Mouse (Mus musculus): ENCODE data around the gene Cdca3.

Cdca3 gene

DNA sequence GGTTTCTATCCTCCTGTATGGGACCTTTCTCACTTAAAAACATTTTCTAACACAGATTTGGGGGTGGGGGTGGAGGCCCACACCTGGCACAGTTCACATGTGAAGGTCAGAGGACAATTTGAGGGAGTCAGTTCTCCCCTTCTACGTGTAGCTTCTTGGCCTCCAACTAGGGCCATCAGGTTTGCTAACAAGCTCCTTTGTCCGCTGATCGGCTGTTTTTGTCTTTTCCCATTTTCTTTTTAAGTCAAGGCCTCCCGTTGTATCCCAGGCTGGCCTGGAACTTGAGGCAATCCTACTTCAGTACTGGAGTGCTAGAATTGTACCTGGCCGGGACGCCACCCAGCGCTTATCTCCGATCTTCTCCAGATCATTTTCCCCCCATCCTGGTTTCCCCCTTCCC lies 2.3 kb downstream of the Cdca3 start:
- no peak for DNase-seq (ENCODE audit: low read depth, low spot score)

DNA sequence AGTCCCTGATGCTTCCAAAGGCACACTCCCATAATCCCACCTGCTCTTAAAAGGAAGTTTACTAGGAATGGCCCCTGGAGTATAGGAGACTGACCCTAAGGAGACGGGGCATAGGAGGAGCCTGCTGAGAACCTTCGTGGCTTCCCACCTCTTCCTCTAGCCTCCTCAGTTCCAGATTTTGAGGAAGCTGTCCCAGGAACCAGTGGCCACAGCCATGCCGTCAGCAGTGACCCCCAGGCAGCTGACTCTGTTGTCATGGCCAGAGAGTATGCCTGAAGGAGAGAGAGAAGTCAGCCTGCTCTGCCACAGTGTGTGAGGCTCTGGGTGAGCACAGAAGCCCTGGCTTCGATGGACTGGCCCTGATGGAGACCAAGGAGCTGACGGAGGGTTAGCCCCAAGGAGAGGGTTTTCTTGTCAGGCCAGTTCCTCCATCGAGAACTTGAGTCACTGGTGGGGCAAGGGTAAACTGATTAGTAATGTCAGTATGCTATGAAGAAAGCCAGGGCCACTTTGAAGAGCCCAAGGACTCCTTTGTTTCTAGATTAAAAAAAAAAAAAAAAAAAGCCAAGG lies 5.2 kb downstream of the Cdca3 start:
- no peak for DNase-seq (ENCODE audit: low read depth, low spot score)

DNA sequence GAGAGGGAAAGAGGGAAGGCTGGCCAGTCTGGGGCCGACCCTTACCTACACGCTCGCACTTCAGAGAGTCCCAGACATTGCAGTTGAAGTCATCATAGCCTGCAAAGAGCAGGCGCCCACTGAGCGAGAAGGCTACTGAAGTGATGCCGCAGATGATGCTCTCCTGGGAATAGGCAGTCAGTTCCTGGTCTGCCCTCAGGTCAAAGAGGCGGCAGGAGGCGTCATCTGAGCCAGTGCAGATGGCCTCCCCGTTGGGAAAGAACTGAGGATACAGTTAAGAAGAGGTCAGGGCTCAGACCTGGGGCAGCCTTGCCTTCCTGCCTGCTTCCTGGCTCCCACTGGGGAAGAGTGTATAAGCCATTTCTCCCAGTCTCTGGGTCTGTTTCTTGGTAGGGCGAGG lies 6.2 kb downstream of the Cdca3 start:
- DNase-seq (ENCODE audit: low read depth, low spot score), result no peak

DNA sequence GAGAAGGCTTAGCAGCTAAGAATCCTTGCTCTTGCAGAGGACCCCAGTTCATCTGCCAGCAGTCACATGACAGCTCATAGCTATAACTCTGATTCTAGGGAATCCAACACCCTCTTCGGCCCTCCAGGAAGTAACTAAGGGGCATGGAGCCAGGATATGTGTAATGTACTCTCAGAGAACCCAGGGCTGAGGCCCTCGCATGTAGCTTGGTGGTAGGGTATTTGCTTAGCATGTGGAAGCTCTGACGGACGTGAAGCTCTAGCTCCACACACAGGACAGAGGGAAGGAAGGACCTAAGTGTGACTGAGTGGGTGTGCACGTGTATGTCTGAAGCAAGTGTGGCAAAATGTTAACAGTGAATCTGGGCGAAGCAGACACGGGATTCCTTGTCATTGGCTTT lies 7.1 kb downstream of the Cdca3 start:
- no peak for DNase-seq (ENCODE audit: low read depth, low spot score)

DNA sequence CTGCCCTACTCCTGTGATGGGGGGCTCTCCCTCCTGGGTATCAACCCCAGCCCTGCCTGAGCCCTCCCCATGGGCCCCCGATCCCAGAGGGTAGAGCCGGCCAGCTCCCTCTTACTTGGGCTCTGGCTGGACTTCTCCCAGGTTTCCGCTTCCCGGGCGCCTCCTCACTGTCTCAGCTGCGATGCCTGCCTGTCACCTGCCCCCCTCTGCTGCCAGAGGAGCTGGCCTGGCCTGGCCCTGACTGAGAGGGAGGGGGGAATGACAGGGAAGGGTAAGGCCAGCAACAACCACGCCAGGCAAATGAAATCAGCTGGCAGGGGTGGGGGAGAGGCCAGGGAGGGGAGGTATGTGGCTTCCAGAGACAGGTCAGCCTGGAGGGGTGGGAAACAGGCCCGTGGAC lies 10.5 kb downstream of the Cdca3 start:
- no peak for DNase-seq (ENCODE audit: low read depth, low spot score)

DNA sequence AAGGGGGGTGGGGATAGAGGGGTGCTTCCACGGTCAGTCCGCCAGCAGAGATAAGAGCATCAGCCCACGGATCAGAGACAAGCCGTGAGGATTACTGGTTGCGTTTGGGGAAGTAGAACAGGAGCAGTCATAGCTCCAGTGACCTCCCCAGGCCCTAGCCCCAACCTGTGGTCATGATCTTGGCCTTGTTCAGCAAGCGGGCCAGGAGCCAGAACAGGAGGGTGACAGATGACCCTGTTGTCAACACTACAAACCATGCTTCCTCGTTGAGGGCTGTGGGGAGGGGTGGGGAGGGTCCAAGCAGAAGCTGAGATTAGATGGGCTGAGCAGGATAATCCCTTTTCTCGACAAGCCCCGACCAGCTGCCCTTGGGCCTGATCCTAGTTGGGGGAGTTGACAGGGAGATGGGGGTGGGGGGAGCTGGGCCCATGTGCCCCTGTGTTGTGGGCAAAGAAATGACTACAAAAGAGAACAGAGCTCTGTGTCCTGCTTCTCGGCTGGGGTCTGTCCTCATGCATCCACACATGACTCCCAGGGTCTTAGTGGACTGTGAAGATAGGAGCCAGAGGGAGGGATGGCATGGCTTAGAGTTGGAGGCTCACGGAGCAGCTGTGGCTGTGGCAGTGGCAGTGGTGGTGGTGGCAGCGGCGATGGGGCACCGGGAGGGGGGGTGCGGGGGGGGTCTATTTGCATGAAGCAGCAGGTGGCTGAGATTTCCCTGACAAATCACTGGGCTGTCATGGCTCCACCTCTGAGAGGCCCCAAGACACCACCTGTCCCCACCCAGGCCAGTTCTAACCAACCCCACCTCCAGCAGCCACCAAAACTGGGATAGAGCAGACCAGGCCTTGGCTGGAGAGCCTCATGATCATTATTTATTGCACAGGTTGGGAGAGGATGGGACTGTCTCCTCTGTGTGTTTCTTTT lies 11.2 kb downstream of the Cdca3 start, which contains the start of gene Gnb3:
Gene Gnb3, minus strand, starts transcription at position 35 of the 927 bp plus-strand sequence.
- no peak for DNase-seq (ENCODE audit: low read depth, low spot score)

DNA sequence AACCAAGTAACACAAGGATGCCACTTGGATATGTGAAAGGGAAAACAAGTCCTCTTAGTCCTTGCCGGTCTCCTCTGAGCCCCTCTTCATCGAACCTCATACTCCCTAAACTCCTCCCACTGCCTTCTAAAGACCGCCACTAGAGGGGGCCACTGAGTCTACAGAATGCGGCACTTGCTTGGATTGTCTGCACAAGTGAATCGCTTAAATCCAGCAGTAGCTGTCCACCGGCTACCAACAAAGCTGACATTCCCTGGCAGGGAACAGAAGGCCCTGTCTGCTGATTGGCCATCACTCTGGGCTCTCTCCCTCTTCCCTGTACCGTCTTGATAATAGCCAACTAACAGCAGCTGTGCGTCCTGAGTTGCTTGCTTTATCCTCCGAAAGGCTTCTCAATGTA lies 18.0 kb downstream of the Cdca3 start:
- peak; percentile 87 for DNase-seq (ENCODE audit: low read depth, low spot score)

DNA sequence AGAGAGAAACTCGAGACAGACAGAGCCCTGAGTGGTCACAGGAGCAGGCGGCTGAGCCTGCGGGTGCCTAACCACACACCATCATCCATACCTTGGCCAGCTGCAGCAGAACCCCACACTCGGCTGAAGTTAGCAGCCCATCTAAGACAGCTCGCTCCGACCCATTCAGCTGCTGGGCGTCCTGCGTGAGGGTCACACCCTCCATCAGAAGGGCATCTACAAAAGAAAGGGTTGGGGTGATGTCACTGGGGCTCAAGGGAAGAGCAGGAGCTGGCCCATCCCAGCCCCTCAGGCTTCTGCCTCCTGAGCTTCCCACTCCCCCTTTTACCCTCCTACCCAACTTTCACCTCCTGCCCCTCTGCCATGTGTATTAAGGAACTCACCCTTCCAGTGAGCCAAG lies 21.2 kb downstream of the Cdca3 start:
- DNase-seq (ENCODE audit: low read depth, low spot score), result no peak

DNA sequence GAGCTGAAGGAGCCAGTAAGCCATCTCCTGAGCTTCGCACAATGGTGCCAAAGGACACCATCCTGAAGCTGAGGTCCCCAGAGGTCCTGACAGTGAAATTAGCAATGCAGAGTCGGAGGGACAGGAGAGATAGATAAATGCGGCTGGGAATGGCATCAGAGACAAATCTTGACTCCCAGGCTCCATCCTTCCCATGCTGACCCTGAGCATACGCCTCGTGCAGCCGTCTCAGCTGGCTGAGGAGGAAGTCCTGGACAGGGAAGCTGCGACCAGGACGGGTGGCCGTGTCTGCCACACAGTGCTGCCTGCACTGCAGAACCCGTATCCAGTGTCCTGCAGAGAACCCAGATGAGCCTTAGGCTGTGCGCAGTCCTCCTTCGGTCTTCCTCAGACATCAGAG lies 25.3 kb downstream of the Cdca3 start:
- DNase-seq (ENCODE audit: low read depth, low spot score), result no peak

DNA sequence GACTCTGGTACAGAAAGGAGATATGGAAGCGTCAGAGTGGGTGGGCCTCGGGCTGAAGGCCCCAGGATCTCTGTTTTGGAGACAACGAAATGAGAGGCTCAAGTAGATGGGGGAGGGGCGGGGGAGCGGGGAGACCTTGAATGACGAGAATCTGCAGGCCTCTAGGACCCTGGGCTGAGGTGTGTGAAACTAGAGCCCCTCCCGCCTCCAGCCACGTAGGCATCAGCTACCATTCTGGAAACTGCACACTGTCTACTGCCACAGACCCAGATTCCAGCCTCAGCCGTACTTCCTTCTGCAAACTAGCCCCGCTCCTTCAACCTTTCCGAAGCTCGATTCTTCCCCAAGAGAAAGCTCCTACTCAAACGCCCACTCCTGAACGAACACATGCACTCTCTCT lies 27.0 kb downstream of the Cdca3 start:
- no peak for DNase-seq (ENCODE audit: low read depth, low spot score)

DNA sequence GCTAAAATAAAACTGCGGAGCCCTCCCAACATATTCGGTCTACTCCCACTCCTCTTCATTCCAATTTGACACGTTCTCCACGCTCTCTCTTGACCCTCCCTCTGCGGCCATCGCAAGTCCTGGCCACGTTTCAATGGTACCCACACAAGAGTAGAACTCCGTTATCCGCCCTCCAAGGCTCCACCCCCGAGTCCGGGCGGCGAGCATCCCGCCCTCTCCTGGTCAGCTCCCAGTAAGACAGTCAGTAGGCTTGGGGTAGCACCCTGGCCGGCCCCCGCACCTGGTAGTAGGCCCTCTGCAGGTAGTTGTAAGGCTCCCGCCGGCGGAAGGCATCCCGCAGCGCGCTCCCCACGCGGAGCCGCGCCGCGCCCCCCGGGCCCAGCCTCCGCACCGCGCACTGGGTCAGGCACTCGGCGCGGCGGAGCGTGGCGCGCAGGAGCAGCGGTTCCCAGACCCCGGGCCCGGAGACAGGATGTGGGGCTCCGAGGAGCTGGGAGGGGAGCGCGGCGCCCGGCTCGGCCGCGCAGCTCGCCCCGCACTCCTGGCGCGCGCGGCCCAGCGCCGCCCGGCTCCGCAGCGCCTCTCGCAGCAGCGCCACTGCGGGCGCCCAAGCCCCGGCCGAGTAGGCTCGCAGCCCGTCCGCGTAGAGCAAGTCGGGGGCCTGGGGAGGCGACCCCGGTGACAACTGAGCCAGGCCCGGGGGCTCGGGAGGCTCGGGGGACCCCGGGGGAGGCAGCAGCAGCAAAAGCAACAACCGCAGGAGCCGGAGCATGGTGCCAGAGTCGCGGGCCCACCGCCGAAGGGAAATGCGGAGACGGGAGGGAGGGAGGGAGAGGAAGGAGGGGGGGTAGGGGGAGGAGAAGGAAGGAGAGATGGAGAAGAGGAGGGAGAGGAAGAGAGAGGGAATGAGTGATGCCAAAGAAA lies 27.8 kb downstream of the Cdca3 start, which contains the start of gene P3h3:
Gene P3h3, minus strand, starts transcription at position 837 of the 924 bp plus-strand sequence.
- peak; percentile 81 for DNase-seq (ENCODE audit: low read depth, low spot score)

DNA sequence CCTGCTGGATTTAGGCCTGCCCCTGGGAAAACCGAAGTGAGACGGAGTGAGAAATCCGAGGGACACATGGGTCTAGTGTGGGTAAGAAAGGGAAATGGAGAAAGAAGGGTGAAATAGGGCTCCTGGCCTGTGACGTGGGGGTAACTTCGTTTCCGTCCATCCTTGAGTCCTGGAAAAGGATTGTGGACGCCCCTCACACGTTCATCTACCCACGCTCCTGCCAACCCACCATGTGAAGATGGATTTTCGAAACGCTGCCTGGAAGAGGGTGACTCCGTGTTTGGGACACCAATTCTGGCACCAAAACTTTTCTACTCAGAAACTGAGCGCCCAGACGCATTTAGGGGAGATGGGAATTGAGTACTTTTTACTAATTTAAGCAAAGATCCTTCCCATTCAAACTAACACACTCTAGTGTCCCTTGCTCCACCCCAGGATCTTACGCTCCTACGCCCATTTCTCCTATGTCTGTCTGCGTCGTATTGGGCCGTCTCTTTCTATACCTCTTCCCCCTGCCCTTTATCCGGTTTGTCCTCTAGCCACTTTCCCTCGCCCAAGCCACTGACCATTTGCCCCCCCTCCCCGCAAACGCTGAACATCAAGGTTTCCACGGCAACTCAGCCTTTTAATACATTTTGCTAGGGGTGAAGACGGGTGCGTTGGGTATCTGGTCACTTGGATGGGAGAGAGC lies 28.6 kb downstream of the Cdca3 start:
- DNase-seq (ENCODE audit: low read depth, low spot score), result no peak

DNA sequence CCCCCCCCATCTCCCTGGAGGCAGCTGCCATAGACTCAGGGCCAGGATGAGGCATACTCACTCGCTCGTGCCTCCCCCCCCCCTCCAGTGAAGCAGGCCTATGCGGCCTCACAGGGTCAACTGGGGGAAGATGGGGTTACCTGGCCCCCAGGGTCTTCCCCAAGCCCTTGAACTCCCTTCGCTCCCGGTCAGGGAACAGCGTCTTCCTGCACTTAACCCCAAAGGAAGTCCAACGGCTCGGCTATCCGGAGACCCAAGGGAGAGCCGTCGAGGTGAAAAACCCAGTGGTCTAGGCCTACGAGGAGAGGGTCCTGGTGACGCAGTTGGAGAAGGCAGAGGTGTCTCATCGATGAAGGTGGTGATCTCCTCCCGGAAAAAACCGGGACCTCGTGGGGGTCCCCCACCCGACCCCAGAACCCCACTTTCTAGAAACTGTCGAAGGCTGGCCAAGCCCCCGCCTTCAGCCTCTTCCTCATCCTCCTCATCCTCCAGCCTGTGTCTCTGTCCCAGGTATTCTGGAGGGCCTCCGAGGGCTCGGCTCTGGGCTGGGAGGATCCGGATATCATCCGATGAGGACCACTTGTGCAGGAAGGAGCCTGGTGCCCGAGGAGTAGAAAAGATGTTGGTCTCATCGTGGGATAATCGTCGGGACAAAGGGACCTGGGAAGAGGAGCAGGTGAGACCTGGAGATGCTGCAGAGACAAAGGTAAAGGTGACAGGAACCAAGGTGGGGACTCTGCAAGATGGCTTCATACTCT lies 29.4 kb downstream of the Cdca3 start:
- DNase-seq (ENCODE audit: low read depth, low spot score), result no peak

DNA sequence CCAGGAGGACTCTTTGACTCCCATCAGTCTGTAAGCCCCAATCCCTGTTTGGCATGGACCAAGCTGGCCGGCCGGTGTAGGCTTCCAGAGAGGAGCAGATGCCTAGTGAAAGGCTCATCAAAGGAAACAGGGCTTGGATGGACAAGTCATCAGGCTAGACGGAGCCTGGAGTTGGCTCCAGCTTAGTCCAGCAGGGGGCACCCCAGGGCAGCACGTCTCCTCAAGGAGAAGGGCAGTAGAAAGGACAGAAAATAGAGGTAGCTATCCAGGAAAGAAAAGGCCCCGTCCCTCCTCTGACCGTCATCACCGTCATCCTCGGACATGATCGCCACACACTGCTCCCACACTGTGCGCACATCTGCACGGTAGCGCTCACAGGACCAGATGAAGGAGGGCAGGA lies 30.4 kb downstream of the Cdca3 start:
- peak; percentile 79 for DNase-seq (ENCODE audit: low read depth, low spot score)

DNA sequence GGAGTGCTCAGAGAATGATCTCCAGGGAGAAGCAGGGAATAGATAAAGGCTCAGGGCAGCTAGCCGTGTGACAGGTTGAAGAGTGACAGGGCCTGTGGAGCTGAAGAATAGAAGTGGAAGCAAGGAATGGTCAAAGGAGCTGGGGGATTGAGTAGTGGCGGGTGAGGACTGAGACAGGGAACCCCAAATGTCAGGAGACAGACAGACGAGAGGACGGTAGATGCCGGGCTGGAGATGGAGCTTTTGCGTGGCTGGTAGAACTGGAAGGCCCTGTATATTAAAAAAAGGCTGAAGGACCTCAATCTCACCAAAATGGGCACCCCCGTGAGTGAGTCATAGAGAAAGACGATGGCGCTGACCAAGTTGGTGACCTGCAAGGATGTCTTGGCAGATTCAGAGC lies 31.2 kb downstream of the Cdca3 start:
- no peak for DNase-seq (ENCODE audit: low read depth, low spot score)

DNA sequence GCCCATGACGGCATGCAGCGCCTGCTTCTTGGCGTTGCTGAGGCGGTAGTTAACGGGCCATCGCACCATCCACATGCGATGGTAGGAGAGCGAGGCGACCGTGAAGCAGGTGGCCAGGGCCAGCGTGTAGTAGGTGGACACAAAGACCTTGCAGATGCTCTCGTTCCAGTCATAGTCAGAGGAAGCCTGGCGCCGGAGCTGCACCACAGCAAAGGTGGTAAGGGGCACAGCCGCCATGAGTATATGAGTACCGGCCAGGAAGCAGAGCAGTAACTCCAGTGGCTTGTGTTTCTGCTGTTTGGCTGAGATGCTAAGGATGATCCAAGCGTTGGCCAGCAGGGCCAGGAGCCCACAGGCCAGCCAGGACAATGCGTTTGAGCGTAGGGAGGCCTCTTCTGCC lies 31.9 kb downstream of the Cdca3 start:
- no peak for DNase-seq (ENCODE audit: low read depth, low spot score)

DNA sequence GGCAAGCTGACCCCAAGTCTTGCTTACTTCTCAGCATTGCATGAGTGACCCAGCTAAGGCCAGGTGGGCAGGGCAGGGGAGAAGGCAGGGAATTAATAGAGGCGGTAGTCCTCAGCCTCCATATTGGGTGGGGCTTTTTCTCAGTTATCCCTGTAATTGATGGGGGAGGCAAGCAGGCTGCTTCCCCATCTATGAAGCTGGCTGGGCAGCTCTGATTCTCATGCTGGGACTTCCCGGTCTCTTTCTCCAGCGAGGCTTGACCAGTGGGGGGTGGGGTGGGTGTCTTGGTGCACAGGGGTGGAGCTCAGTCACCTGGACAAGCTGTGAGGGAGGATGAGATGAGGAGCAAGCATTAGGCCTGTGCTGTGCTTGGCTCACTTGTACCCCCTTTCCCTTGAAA lies 32.5 kb downstream of the Cdca3 start:
- DNase-seq (ENCODE audit: low read depth, low spot score), result no peak

DNA sequence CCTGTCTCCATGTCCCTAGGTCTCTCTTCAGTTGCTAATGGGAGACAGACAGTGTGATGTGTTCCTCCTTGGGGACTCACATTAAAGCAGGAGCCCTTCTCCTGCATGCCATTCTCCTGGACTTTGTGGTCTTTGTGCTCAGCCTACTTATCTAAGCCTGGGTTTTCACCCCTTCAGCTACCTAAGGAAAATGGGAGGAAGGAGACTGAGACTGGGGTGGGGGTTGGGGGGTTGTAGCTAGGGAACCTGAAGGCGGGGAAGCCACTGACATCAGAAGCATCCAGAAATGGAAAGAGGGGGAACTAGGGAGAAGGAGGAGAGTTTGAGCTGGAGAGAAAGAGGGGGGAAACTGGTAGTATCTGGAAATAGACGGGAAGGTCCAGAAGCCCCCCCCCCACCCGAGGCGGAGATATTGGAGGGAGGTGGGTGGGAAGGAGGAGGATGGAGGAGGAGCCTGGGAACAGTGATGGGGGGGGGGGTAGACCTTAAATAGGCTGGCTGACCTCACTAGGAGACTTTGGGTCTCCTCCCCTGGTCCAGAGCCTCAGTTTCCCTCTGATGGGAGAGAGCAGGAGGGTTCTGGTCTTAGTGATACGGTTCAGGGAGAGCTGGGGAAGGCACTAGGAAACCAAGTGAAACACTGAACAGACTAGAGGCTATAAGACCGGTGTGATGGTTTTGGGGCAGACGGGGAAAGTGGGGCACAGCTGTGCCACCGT lies 33.2 kb downstream of the Cdca3 start:
- no peak for DNase-seq (ENCODE audit: low read depth, low spot score)

DNA sequence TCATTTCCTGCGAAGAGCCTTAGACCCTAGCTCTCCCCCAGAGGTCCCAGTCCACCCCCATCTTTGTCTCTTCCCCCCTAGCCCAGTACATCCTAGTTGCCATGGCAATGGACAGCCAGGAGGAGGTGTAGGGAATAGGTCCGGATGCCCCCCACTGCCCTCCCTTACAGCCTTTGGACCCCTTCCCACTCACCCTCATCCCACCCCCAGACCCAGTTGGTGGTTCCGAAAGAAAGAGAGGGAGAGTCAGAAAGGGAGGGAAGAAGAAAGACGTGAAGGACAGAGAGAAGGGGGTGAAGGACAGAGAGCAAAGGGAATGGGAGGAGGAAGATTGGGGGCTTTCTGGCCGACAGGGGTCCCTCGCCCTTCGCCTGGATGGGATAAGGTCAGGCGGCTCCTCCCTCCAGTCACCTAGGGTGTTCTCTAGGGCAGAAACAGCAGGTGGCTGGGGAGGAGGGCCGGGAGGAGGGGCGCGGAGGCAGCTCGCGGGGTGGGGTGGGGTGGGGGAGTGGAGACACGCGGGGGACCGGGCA lies 33.8 kb downstream of the Cdca3 start:
- peak; percentile 39 for DNase-seq (ENCODE audit: low read depth, low spot score)

Measured in CD4-positive helper T cell, adult 2 months (primary cell).